Mouse (Mus musculus) liver, embryonic 14.5 days (tissue): ENCODE measurements at regions not wholly inside any gene's neighbourhood (a gene's known extent, or its start where the extent isn't known, plus 50 kb on each side); places are given as distances from the start of the nearest gene placed in this dataset.
A peak's percentile ranks its signal among the peaks of the same experiment; 100 is the strongest.

Source experiments
- ATAC-seq: fragments of 200-750 bp; cut with Nextera tagmentation; 2 replicates; pipeline ENCODE4 v1.8.0; 2017; ENCODE audit warnings: moderate number of reproducible peaks, mild to moderate bottlenecking, moderate library complexity; ENCODE audit not compliant: insufficient read depth
- DNase-seq, 3 experiments: peaks; one replicate each; pipeline ENCODE4 v3.0.0-alpha.2; 2012 to 2013; ENCODE audit warnings: low read depth in 3 of 3, low spot score in 3 of 3
- H3K27ac ChIP-seq: fragments of 300-500 bp; sonication (generic); 2 replicates; pipeline ENCODE4 v1.5.1; 2014; ENCODE audit warnings: moderate library complexity, mild to moderate bottlenecking, control low read depth, inconsistent platforms
- H3K27me3 ChIP-seq: fragments of 300-500 bp; sonication (generic); 2 replicates; pipeline ENCODE4 v1.6.1; 2014; ENCODE audit warnings: mild to moderate bottlenecking, low read length, moderate library complexity; ENCODE audit not compliant: control insufficient read depth, insufficient read depth
- H3K36me3 ChIP-seq: fragments of 300-500 bp; sonication (generic); replicated peaks from 2 replicates; pipeline ENCODE4 v1.6.1; 2014; ENCODE audit warnings: low read depth; ENCODE audit not compliant: control insufficient read depth, insufficient read depth
- H3K4me1 ChIP-seq, 2 experiments: fragments of 200-500 bp in 1 of 2; fragments of 300-500 bp in 1 of 2; sonication (generic) in 1 of 2; replicated peaks; 2 replicates each; pipeline ENCODE4 v1.6.1; 2012 to 2014; ENCODE audit warnings: antibody characterized with exemption in 1 of 2, inconsistent platforms in 1 of 2, low read length in 1 of 2; ENCODE audit not compliant: control insufficient read depth in 2 of 2, insufficient read depth in 2 of 2
- H3K4me2 ChIP-seq: fragments of 300-500 bp; sonication (generic); 2 replicates; pipeline ENCODE4 v1.6.1; 2014; ENCODE audit warnings: low read depth, mild to moderate bottlenecking, control low read depth, moderate library complexity
- H3K4me3 ChIP-seq, 2 experiments: fragments of 200-500 bp in 1 of 2; fragments of 300-500 bp in 1 of 2; sonication (generic) in 1 of 2; 2 replicates each; pipeline ENCODE4 v1.5.1; 2012 to 2014; ENCODE audit warnings: low read depth in 2 of 2, low read length in 2 of 2, mild to moderate bottlenecking in 2 of 2, control low read depth in 1 of 2, inconsistent platforms in 1 of 2, moderate library complexity in 1 of 2; ENCODE audit not compliant: insufficient read depth in 1 of 2
- H3K9ac ChIP-seq: fragments of 300-500 bp; sonication (generic); replicated peaks from 2 replicates; pipeline ENCODE4 v1.6.1; 2014; ENCODE audit warnings: mild to moderate bottlenecking, control low read depth, moderate library complexity
- H3K9me3 ChIP-seq: fragments of 300-500 bp; sonication (generic); 2 replicates; pipeline ENCODE4 v1.6.1; 2016; ENCODE audit warnings: low read length, mixed read lengths; ENCODE audit not compliant: control insufficient read depth
- CTCF ChIP-seq: IDR thresholded peaks from 2 replicates; pipeline ENCODE4 v1.5.1; 2016; ENCODE audit warnings: antibody characterized with exemption, low read depth, control low read depth
- EP300 ChIP-seq: IDR thresholded peaks from 2 replicates; pipeline ENCODE4 v1.6.1; 2016; ENCODE audit warnings: antibody characterized with exemption, low read depth
- WGBS: fragments of 180-500 bp; shearing (Covaris S2); extraction: QIAGEN DNeasy Blood & Tissue Kit; methylation state at CpG from one replicate; pipeline ENCODE4 v1.1.7; 2014; ENCODE audit not compliant: insufficient replicate concordance; 5-methylcytosine and 5-hydroxymethylcytosine counted together

- H3K9me3 ChIP-seq: no peaks in the 10 kb centered on the region
- H3K9ac ChIP-seq: no peak overlapping the region
- no peak for TF ChIP-seq EP300
- TF ChIP-seq CTCF: no peak
- 76% methylated on average over 6 of the region's 6 CpGs for WGBS
- H3K4me1 ChIP-seq: peaks cover 13 to 17% of the 10 kb centered on the region in 2 experiments
- H3K27me3 ChIP-seq: no peaks in the 10 kb centered on the region
- no peaks in the 10 kb centered on the region for H3K36me3 ChIP-seq
- no peak for ATAC-seq
- no peak overlapping the region for H3K27ac ChIP-seq
- no peak overlapping the region for H3K4me2 ChIP-seq
- no peak for DNase-seq
- no peak overlapping the region for H3K4me3 ChIP-seq
Measured at GRCm38 (mm10) chr2:170207395-170207794, 59.5 kb upstream of the Zfp217 start.

- H3K4me3 ChIP-seq: no peak overlapping the region
- DNase-seq (no peak), ATAC-seq (no peak)
- no peaks in the 10 kb centered on the region for H3K27me3 ChIP-seq
- peak overlapping the region; percentile 97 for H3K4me2 ChIP-seq
- TF ChIP-seq CTCF (no peak), EP300 (no peak)
- no peaks in the 10 kb centered on the region for H3K36me3 ChIP-seq
- peaks cover 16 to 22% of the 10 kb centered on the region in 2 experiments for H3K4me1 ChIP-seq
- no peak overlapping the region; the same call in 1 of the 2 replicates for H3K27ac ChIP-seq
- H3K9me3 ChIP-seq: no peaks in the 10 kb centered on the region
- H3K9ac ChIP-seq: no peak overlapping the region
- WGBS: 53% methylated on average over 14 of the region's 14 CpGs
Measured at GRCm38 (mm10) chr2:170206870-170207269, 59.0 kb upstream of the Zfp217 start.

DNA sequence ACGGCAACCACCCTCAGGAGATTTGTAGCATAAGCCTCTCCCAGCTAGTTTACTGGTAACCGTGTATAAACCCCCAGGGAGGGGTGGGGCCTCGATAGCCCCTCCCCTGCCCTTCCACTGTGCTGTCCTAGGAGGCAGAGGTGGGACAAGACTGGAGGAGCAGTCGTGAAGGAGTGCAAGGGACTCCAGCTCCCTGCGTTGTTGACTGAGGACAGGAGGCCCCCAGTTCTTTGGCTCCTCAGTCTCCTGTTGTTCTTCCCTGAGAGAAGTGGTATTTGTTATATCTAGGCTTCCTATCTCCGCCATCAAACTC, 58.5 kb upstream of the Zfp217 start:
- ATAC-seq (peak; percentile 45; the same call in 1 of the 2 replicates), DNase-seq (no peak)
- no peak overlapping the region for H3K4me3 ChIP-seq
- H3K9ac ChIP-seq: no peak overlapping the region
- H3K4me1 ChIP-seq: peaks cover 21 to 27% of the 10 kb centered on the region in 2 experiments
- WGBS: 5% methylated on average over 6 of the region's 6 CpGs
- H3K9me3 ChIP-seq: no peaks in the 10 kb centered on the region
- peak overlapping the region; percentile 97 for H3K4me2 ChIP-seq
- TF ChIP-seq CTCF (no peak), EP300 (no peak)
- H3K27ac ChIP-seq: no peak overlapping the region; the same call in 1 of the 2 replicates
- H3K27me3 ChIP-seq: no peaks in the 10 kb centered on the region
- no peaks in the 10 kb centered on the region for H3K36me3 ChIP-seq

- Histone ChIP-seq H3K4me3 (peak overlapping the region; percentile 62 to 80), H3K27ac (peak overlapping the region; percentile 71), H3K9me3 (no peaks in the 10 kb centered on the region), H3K27me3 (no peaks in the 10 kb centered on the region), H3K4me1 (peaks cover 24 to 30% of the 10 kb centered on the region in 2 experiments), H3K4me2 (peak overlapping the region; percentile 97), H3K9ac (peak overlapping the region; percentile 66), H3K36me3 (no peaks in the 10 kb centered on the region)
- DNase-seq (no peak), ATAC-seq (peak; percentile 59)
- WGBS: under 1% methylated on average over 17 of the region's 17 CpGs
- TF ChIP-seq CTCF (no peak), EP300 (no peak)
Measured at GRCm38 (mm10) chr2:170205591-170206441, 57.9 kb upstream of the Zfp217 start.

DNA sequence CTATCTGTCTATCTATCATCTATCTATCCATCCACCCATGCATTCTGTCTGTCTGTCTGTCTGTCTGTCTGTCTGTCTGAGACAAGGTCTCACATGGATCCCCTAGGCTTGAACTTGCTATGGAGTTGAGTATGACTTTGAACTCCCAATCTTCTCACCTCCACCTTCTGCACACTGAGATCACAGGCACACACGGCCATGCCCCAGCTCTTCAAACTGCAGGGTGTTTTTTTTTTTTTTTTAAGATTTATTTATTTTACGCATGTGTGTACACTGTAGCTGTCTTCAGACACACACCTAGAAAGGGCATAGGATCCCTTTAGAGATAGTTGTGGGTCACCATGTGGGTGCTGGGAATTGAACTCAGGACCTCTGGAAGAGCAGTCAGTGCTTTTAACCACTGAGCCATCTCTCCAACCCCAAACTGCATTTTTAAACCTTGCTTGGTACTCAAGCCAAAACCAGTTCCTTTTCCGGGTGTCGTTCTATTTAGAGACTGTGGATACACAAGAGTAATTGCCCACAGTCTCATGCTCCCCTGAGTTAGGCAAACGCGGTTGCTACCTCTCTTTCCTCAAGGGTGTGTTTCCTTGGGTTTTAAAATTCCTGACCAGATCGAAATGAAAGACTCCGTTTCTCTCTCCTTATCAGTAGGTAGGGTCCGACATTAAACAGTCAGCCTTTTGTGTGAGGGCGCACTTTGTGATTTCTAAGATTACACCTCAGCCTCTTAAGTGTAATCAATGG, 57.0 kb upstream of the Zfp217 start:
- peak overlapping the region; percentile 66 for H3K9ac ChIP-seq
- peak overlapping the region; percentile 62 to 65 for H3K4me3 ChIP-seq
- H3K27me3 ChIP-seq: no peaks in the 10 kb centered on the region
- H3K27ac ChIP-seq: peak overlapping the region; percentile 59
- WGBS: 8% methylated on average over 10 of the region's 10 CpGs
- ATAC-seq (no peak), DNase-seq (no peak)
- H3K4me2 ChIP-seq: peak overlapping the region; percentile 97
- H3K9me3 ChIP-seq: no peaks in the 10 kb centered on the region
- H3K36me3 ChIP-seq: no peaks in the 10 kb centered on the region
- no peak for TF ChIP-seq EP300
- TF ChIP-seq CTCF: no peak
- peaks cover 24 to 30% of the 10 kb centered on the region in 2 experiments for H3K4me1 ChIP-seq
